Mouse (Mus musculus) embryonic facial prominence, embryonic 10.5 days (tissue): ENCODE measurements around the gene Sept11. TPM values are rescaled to one million over a fixed set of nuclear protein-coding genes. Genes with fewer than 3 reads are reported as not detected.

Experiments
- DNase-seq: peaks from one replicate; pipeline ENCODE4 v3.0.0-alpha.2; 2017; ENCODE audit warnings: low spot score
- H3K27ac ChIP-seq: fragments of 300-500 bp; sonication (generic); replicated peaks from 2 replicates; pipeline ENCODE4 v1.5.1; 2016; ENCODE audit warnings: mild to moderate bottlenecking
- H3K27me3 ChIP-seq: fragments of 300-500 bp; sonication (generic); replicated peaks from 2 replicates; pipeline ENCODE4 v1.6.1; 2016; ENCODE audit warnings: low read depth, mild to moderate bottlenecking; ENCODE audit not compliant: poor library complexity, severe bottlenecking
- H3K36me3 ChIP-seq: fragments of 300-500 bp; sonication (generic); replicated peaks from 2 replicates; pipeline ENCODE4 v1.6.1; 2016; ENCODE audit warnings: mild to moderate bottlenecking, moderate library complexity
- H3K4me1 ChIP-seq: fragments of 300-500 bp; sonication (generic); 2 replicates; pipeline ENCODE4 v1.6.1; 2016
- H3K4me3 ChIP-seq: fragments of 300-500 bp; sonication (generic); 2 replicates; pipeline ENCODE4 v1.5.1; 2016; ENCODE audit warnings: mild to moderate bottlenecking, moderate library complexity
- H3K9me3 ChIP-seq: fragments of 300-500 bp; sonication (generic); 2 replicates; pipeline ENCODE4 v1.6.1; 2016; ENCODE audit warnings: mild to moderate bottlenecking
- WGBS: fragments of 180-500 bp; shearing (Covaris S2); methylation state at CpG from one replicate; pipeline ENCODE4 v1.1.7; 2016; 5-methylcytosine and 5-hydroxymethylcytosine counted together
- polyA plus RNA-seq: library from polyadenylated mRNA; unstranded; fragments of >200 nt; fragmentation: Nextera tagmentation; extraction: Ambion mirVana; gene quantifications from 2 replicates; pipeline ENCODE4 v1.2.1, GENCODE M21; 2016

Gene Sept11
- polyA plus RNA-seq, 1 experiment from 2014 or later: 294 TPM

DNA sequence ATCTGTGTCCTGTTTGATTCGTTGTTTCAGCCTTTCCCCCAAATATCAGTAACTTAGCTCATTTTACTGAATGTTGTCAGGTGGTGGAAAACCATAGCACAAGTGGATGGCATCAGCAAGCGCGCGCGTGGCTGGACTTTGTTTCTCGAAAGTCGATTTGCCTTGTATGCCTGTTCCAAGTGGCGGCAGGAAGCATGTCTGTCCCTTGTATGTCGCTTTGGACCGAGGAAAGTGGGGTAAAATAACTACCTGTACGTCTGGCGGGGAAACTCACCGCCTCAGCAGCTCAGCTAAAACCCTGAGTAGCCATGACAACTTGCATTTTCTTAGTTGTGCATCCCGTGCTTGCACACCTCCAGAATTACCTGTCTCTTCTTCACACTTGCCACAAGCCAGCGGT is 78.2 kb downstream of the Sept11 start:
- 96% methylated on average over 15 of the region's 15 CpGs for WGBS

DNA sequence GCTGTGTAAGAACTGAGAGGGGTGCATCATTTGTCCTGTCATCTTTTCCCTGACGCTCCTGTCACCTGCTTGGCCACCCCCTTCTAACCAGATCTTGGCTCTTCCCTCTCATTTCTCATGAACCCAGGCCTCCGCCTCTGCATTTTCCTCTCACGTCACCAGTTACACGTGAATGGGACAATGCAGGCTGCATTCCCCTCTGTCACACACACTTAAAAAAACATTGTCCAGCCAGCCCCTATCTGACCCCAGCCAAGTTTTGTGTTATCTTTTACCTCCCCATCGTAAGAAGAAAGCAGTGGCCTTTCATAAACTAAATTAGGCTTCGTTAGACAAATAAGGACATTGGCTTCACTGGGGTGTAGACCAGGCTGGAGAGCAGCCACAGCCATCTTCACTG is 79.3 kb downstream of the Sept11 start:
- no peaks in the 10 kb centered on the region for H3K9me3 ChIP-seq
- H3K36me3 ChIP-seq: peaks cover 93% of the 10 kb centered on the region
- WGBS: 87% methylated on average over 6 of the region's 6 CpGs
- no peak for DNase-seq
- H3K27ac ChIP-seq: no peak overlapping the region
- no peaks in the 10 kb centered on the region for H3K27me3 ChIP-seq
- H3K4me1 ChIP-seq: peaks cover 12% of the 10 kb centered on the region
- no peak overlapping the region for H3K4me3 ChIP-seq

More for the DNA sequence above, 78.2 kb downstream of the Sept11 start:
- H3K4me1 ChIP-seq: peaks cover 12% of the 10 kb centered on the region
- no peak for DNase-seq
- H3K4me3 ChIP-seq: no peak overlapping the region
- peaks cover 94% of the 10 kb centered on the region for H3K36me3 ChIP-seq
- H3K27me3 ChIP-seq: no peaks in the 10 kb centered on the region
- no peaks in the 10 kb centered on the region for H3K9me3 ChIP-seq
- H3K27ac ChIP-seq: no peak overlapping the region

DNA sequence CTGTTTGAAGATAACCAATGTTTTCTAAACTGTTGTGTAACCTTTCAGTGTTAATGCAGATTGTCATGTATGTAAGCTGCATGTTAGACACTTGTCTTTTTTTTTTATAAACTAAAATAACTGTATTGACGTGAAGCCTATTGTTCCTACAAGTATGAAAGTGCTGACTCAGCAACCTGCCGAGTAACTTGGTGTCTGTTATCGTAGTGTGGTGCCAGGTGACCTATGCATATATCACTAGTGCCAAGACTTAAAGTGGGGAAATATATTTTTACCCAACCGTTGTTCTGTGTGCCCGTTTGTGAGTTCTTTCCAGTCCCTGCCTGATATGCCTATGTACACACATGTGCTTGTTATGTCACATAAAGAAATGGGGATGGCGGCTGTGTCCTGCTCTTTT is 81.4 kb downstream of the Sept11 start:
- Histone ChIP-seq H3K4me3 (no peak overlapping the region), H3K27ac (no peak overlapping the region), H3K4me1 (no peaks in the 10 kb centered on the region), H3K9me3 (no peaks in the 10 kb centered on the region), H3K36me3 (peaks cover 93% of the 10 kb centered on the region), H3K27me3 (no peaks in the 10 kb centered on the region)
- DNase-seq: no peak
- 93% methylated on average over 6 of the region's 6 CpGs for WGBS

DNA sequence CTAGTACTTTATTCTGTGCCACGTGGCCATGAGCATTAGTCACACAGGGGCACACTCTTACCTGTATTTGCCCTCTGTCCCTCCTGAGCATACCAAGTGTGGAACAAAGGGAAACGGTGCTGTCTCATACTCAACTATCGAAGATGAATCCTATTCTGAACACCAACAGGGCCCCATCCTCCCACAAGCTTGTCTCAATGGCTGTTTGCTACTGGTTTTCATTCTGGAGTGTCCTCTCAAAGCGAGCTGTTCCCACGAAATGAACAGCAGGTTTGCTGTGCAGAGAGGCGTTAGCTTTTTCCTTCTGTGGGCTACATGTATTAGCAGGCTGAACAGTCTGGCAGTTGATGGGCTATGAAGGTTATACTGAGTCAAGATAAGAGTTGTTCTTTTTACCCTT is 85.4 kb downstream of the Sept11 start:
- H3K27me3 ChIP-seq: no peaks in the 10 kb centered on the region
- H3K4me1 ChIP-seq: no peaks in the 10 kb centered on the region
- no peaks in the 10 kb centered on the region for H3K9me3 ChIP-seq
- WGBS: 84% methylated on average over 6 of the region's 6 CpGs
- no peak overlapping the region for H3K4me3 ChIP-seq
- no peak overlapping the region for H3K27ac ChIP-seq
- no peak for DNase-seq
- H3K36me3 ChIP-seq: peaks cover 88% of the 10 kb centered on the region

DNA sequence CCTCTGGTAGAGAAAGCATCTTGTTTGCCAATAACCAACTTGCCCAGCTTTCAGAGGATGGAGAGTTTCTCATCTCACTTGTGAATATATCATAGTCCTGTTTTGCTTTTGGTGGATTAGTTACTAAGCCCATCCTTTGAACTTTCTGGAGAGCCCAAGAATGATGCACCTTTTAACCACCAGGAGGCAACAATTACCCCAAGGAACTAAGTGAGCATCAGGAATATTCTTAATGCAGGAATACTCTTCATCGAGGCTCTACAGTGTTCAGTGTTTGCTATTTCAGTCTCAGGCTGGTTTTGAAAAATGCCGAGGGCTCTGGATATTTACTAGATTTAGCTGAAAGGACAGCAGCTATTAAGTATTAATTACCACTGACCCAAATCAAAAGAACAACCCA is 87.0 kb downstream of the Sept11 start:
- H3K4me1 ChIP-seq: no peaks in the 10 kb centered on the region
- no peak overlapping the region for H3K4me3 ChIP-seq
- H3K9me3 ChIP-seq: no peaks in the 10 kb centered on the region
- no peaks in the 10 kb centered on the region for H3K27me3 ChIP-seq
- H3K27ac ChIP-seq: no peak overlapping the region
- no peak for DNase-seq
- WGBS: 88% methylated on average over 2 of the region's 2 CpGs
- H3K36me3 ChIP-seq: peaks cover 89% of the 10 kb centered on the region

DNA sequence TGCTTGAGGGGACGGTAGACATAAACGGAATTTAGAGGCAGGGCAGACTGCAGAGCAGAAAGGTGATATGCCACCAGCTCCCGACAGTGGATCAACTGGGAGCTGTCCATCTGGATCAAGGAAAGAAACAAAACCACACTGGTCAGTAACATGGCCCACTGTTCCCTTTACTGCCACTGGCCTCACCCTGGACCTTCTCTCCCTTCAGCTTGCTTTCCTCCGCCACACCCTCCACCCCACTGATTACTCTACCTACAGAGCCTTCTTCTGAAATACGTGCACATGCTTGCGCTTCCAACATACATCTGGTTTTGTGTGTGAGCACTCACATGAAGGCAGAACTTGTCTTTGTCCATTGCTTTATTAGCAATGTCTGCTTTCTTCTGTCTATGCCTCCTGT is 90.1 kb downstream of the Sept11 start:
- H3K4me1 ChIP-seq: no peaks in the 10 kb centered on the region
- H3K4me3 ChIP-seq: no peak overlapping the region
- H3K27me3 ChIP-seq: no peaks in the 10 kb centered on the region
- DNase-seq: no peak
- H3K27ac ChIP-seq: no peak overlapping the region
- 79% methylated on average over 6 of the region's 6 CpGs for WGBS
- H3K9me3 ChIP-seq: no peaks in the 10 kb centered on the region
- H3K36me3 ChIP-seq: peaks cover 92% of the 10 kb centered on the region

DNA sequence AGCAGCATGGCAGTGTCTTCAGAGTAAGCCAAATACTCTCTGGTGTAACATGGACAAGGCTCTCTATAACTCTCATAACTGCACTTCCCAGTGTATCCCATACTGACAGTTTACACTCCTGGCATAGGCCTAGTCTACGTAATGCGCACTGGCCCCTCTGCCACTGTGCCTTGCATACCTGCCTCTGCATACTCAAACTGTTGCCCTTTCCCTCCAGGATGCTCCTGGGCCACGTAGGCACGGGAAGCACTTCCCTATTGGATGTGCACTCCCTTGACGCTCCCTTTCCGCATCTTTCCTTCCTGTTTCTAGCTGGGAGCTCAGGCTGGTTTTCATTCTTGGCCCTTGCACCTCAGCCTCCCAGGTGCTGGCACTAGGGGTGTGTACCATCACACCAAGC is 91.3 kb downstream of the Sept11 start:
- 90% methylated on average over 6 of the region's 6 CpGs for WGBS
- Histone ChIP-seq H3K4me1 (no peaks in the 10 kb centered on the region), H3K36me3 (peaks cover 92% of the 10 kb centered on the region), H3K27me3 (no peaks in the 10 kb centered on the region), H3K27ac (no peak overlapping the region), H3K9me3 (no peaks in the 10 kb centered on the region), H3K4me3 (no peak overlapping the region)
- no peak for DNase-seq

DNA sequence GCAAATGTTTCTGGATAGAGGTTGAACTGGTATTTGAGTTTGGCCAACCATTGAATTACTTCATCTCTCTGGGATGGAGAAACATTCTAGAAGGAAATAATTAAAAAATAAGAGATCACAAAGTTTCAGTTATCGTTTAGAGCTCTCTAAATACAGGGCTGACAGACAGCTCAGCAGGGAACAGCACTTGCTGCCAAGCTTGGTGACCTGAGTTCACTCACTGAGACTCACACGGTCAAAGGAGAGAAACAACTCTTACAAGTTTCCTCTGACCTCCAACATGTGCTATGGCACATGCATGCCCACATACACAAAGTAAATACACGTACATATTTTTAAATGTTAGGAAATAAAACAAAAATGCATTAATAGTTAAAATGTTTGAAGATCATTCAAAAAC is 96.4 kb downstream of the Sept11 start:
- H3K9me3 ChIP-seq: no peaks in the 10 kb centered on the region
- 74% methylated on average over 3 of the region's 3 CpGs for WGBS
- peaks cover 95% of the 10 kb centered on the region for H3K36me3 ChIP-seq

DNA sequence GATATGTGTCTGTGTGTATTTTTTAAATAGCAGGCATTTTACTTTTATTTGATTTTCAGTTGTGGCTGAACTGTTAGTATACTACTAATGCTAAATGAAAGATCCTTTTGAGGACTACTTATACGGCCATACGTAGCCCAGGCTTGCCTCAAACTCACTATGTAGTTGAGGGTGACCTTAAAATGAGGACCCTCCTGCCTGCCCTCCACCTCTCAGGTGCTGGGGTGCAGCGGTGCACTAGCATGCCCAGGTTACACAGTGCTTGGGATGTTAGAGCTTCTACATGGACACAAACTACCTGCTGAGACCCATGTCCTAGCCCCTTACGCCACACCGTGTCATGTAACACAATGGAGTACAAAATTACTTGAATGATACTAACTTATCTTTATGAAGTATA is 97.2 kb downstream of the Sept11 start:
- Histone ChIP-seq H3K4me1 (no peaks in the 10 kb centered on the region), H3K9me3 (no peaks in the 10 kb centered on the region), H3K27me3 (no peaks in the 10 kb centered on the region), H3K36me3 (peaks cover 94% of the 10 kb centered on the region), H3K27ac (no peak overlapping the region), H3K4me3 (no peak overlapping the region)
- no peak for DNase-seq
- WGBS: 97% methylated on average over 5 of the region's 5 CpGs

More for the DNA sequence above, 96.4 kb downstream of the Sept11 start:
- Histone ChIP-seq H3K4me1 (no peaks in the 10 kb centered on the region), H3K4me3 (no peak overlapping the region), H3K27me3 (no peaks in the 10 kb centered on the region), H3K27ac (no peak overlapping the region)
- no peak for DNase-seq

DNA sequence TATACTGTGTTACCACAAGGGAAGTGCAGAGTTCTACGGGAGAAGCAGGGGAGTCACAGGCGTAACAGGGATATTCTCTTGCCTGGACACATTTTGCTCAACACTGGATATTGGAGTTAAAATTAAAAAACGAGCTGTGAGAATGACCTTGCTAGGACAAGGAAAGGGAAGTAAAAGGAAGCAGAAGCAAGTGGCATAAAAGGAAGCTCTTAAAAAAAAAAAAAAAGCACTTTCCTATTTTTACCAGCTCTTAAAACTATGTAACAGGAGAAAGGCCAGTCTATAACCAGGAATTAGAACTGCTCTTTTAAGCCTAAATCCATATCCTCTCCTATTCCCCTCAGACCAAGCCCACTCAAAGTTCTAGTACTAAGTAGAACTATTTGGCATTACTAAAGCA is 105.0 kb downstream of the Sept11 start:
- no peaks in the 10 kb centered on the region; the same call in 1 of the 2 replicates for H3K4me1 ChIP-seq
- H3K27me3 ChIP-seq: no peaks in the 10 kb centered on the region
- DNase-seq: no peak
- H3K4me3 ChIP-seq: no peak overlapping the region
- WGBS: 87% methylated on average over 3 of the region's 3 CpGs
- no peaks in the 10 kb centered on the region for H3K9me3 ChIP-seq
- H3K36me3 ChIP-seq: peaks cover 88% of the 10 kb centered on the region
- H3K27ac ChIP-seq: no peak overlapping the region

DNA sequence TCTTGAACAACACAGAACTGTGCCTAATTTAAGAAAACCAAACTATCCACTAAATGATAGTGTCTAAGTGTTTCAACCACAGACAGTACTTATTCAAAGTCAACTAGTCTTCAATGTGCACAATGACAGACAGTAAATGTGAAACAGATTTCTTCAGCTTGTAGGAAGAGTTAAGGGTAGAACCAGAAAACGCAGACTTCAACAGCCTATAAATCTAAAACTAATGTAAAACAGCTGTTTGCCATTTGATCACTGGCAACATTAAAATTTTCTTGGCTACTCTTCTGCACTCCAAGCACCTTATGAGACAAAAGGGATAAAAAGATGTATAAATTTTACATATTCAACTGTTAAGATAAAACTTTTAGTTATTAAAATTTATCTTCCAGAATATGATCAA is 107.9 kb downstream of the Sept11 start:
- H3K9me3 ChIP-seq: no peaks in the 10 kb centered on the region
- no peak overlapping the region for H3K4me3 ChIP-seq
- DNase-seq: no peak
- 55% methylated on average over 1 of the region's 1 CpGs for WGBS
- peaks cover 60% of the 10 kb centered on the region for H3K36me3 ChIP-seq
- H3K27me3 ChIP-seq: no peaks in the 10 kb centered on the region
- no peak overlapping the region for H3K27ac ChIP-seq
- H3K4me1 ChIP-seq: peaks cover 16% of the 10 kb centered on the region

DNA sequence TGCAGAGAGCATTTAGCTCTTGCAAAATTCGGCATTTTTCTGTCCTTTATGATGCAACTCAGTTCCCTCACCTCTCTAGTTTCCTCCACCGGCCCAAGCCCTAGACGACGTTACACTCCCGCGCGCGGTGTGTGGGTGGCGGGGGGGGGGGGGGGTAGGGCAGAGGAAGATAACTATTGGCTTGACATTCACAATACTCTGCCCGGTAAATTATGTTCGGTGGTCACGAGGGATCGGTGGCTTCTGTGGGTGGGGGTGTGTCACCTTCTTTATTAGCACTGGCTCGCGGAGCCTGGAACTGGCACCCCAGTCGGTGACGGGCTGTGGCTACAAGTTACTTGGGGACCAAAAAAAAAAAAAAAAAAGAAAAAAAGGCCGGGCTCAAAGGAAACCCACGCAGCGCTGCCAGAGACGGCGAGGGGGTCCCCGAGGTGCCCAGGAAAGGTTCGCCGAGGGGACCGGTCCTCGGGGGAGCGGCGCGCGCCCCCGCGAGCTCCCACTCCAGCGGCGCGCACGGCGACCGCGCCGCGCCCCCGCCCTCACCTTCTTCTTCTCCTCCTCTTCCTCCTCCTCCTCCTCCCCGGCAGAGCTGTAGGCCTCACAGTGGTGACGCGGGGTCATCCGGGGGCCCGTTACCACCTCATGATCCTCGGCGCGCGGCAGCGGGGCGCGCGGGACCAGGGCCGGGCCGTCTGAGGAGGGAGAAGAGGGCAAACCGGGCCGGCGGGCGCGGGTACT is 112.3 kb downstream of the Sept11 start:
- Histone ChIP-seq H3K4me3 (peak overlapping the region; percentile 95), H3K9me3 (no peaks in the 10 kb centered on the region), H3K4me1 (peaks cover 31% of the 10 kb centered on the region), H3K27me3 (no peaks in the 10 kb centered on the region), H3K36me3 (peaks cover 18% of the 10 kb centered on the region), H3K27ac (peak overlapping the region; percentile 98)
- peak; percentile 71 for DNase-seq
- WGBS: under 1% methylated on average over 63 of the region's 63 CpGs

DNA sequence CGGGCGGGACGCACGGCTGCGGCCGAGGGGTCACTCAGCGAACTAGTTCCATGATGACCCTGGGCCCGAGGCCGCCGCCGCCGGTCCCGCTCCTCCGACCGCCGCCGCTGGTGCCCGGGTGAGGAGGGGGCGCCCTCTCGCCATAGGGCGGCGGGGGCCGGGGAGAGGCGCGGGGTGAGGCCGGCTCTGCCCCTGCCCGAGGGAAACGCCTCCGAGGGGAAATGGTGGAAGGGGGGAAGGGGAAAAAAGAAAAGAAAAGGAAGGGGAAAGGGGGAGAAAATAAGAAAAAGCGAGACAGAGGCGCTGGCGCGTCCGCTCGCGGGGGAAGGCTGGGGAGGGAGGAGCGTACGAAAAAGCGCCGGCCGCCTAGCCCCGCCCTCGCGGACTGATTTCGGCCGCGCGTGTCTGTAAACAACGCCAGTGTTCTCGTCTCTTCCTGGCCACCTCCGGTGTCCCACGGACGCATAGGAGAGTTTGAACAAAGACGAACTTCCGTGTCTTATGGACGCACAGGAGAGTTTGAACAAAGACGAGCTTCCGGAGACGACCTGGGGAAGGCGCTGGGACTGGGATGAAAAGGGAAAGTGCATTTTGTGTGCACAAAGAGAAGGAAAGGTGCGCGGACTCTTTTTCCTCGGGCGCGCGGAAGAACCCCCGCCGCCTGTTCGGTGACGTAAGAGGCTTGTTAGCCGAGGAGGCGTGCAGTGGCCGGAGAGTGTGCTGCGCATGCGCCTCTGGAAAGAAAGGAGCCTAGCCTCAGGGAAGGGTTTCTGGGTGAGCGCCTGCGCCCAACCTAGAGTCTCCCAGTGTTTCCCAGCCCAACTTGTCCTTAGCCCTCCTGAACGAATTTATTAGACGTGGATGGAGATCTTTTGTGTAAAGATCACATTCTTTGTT is 113.1 kb downstream of the Sept11 start, which contains the start of the genes Ccni and 2010109A12Rik:
Ccni (minus strand) TSS at position 387 of the 897 bp plus-strand sequence.
2010109A12Rik (plus strand) TSS at position 410 of the 897 bp plus-strand sequence.
- H3K4me1 ChIP-seq: peaks cover 31% of the 10 kb centered on the region
- H3K36me3 ChIP-seq: peaks cover 10% of the 10 kb centered on the region
- peak within 1 kb of the TSS; percentile 95 for H3K4me3 ChIP-seq
- no peaks in the 10 kb centered on the region for H3K27me3 ChIP-seq
- WGBS: under 1% methylated on average over 79 of the region's 79 CpGs
- peak; percentile 95 for DNase-seq
- H3K9me3 ChIP-seq: no peaks in the 10 kb centered on the region
- H3K27ac ChIP-seq: peak within 1 kb of the TSS; percentile 98
